Mouse (Mus musculus): ENCODE results near the gene Gpr88.

The Gpr88 gene

GRCm38 (mm10) chr3:116253077-116253531 is at the start of gene Gpr88:
Gene Gpr88, minus strand, starts transcription at chr3:116253503.
- WGBS: 6% methylated on average over 9 of the region's 9 CpGs

GRCm38 (mm10) chr3:116302581-116302980 is 49.3 kb upstream of the Gpr88 start:
- WGBS: 95% methylated on average over 7 of the region's 7 CpGs

- 89% methylated on average over 6 of the region's 6 CpGs for WGBS
These were observed 48.5 kb upstream of the Gpr88 start for GRCm38 (mm10) chr3:116301754-116302153.

- WGBS: 80% methylated on average over 10 of the region's 10 CpGs
These were observed 45.4 kb upstream of the Gpr88 start for GRCm38 (mm10) chr3:116298727-116299126.

GRCm38 (mm10) chr3:116298003-116298402 is 44.7 kb upstream of the Gpr88 start:
- WGBS: 45% methylated on average over 8 of the region's 8 CpGs

GRCm38 (mm10) chr3:116297170-116297569 is 43.9 kb upstream of the Gpr88 start:
- 68% methylated on average over 7 of the region's 7 CpGs for WGBS

- 77% methylated on average over 9 of the region's 9 CpGs for WGBS
These were observed 36.9 kb upstream of the Gpr88 start for GRCm38 (mm10) chr3:116290041-116290815.

GRCm38 (mm10) chr3:116288833-116289232 is 35.5 kb upstream of the Gpr88 start:
- 94% methylated on average over 6 of the region's 6 CpGs for WGBS

- WGBS: 96% methylated on average over 4 of the region's 4 CpGs
These were observed 31.4 kb upstream of the Gpr88 start for GRCm38 (mm10) chr3:116284735-116285134.

GRCm38 (mm10) chr3:116283996-116284395 is 30.7 kb upstream of the Gpr88 start:
- 78% methylated on average over 2 of the region's 2 CpGs for WGBS

GRCm38 (mm10) chr3:116281663-116282062 is 28.4 kb upstream of the Gpr88 start:
- WGBS: 89% methylated on average over 6 of the region's 6 CpGs

- WGBS: 82% methylated on average over 8 of the region's 8 CpGs
These were observed 23.8 kb upstream of the Gpr88 start for GRCm38 (mm10) chr3:116277146-116277545.

- 95% methylated on average over 6 of the region's 6 CpGs for WGBS
These were observed 18.4 kb upstream of the Gpr88 start for GRCm38 (mm10) chr3:116271679-116272078.

GRCm38 (mm10) chr3:116267036-116267654 is 13.8 kb upstream of the Gpr88 start:
- WGBS: 89% methylated on average over 2 of the region's 2 CpGs

- WGBS: 25% methylated on average over 3 of the region's 3 CpGs
These were observed 13.1 kb upstream of the Gpr88 start for GRCm38 (mm10) chr3:116266360-116266759.

- WGBS: 89% methylated on average over 1 of the region's 1 CpGs
These were observed 10.7 kb upstream of the Gpr88 start for GRCm38 (mm10) chr3:116263977-116264376.

- 74% methylated on average over 5 of the region's 5 CpGs for WGBS
These were observed 9.8 kb upstream of the Gpr88 start for GRCm38 (mm10) chr3:116263061-116263460.

GRCm38 (mm10) chr3:116256104-116256503 is 2.8 kb upstream of the Gpr88 start:
- 52% methylated on average over 5 of the region's 5 CpGs for WGBS

GRCm38 (mm10) chr3:116252255-116253040 is 855 bp downstream of the Gpr88 start:
- under 1% methylated on average over 48 of the region's 48 CpGs for WGBS

- under 1% methylated on average over 84 of the region's 86 CpGs for whole genome bisulfite sequencing
These were observed 1.6 kb downstream of the Gpr88 start for GRCm38 (mm10) chr3:116251481-116252254.

GRCm38 (mm10) chr3:116249026-116249425 is 4.3 kb downstream of the Gpr88 start:
- WGBS: 68% methylated on average over 2 of the region's 2 CpGs

GRCm38 (mm10) chr3:116244476-116244875 is 8.8 kb downstream of the Gpr88 start:
- WGBS: 60% methylated on average over 6 of the region's 6 CpGs

All from cerebral cortex, adult 2 months (tissue).